Mouse (Mus musculus) megakaryocyte, embryonic 14.5 days (primary cell): ENCODE data around the gene Pi4k2a.

Experiments used
- FLI1 ChIP-seq: IDR thresholded peaks from 2 replicates; pipeline ENCODE4 v1.6.1; 2012; ENCODE audit warnings: low read length, inconsistent platforms, mixed read lengths
- GATA1 ChIP-seq: IDR thresholded peaks from 3 replicates; pipeline ENCODE4 v1.6.1; 2012; ENCODE audit warnings: mixed read lengths, low read length, inconsistent platforms, borderline replicate concordance

DNA sequence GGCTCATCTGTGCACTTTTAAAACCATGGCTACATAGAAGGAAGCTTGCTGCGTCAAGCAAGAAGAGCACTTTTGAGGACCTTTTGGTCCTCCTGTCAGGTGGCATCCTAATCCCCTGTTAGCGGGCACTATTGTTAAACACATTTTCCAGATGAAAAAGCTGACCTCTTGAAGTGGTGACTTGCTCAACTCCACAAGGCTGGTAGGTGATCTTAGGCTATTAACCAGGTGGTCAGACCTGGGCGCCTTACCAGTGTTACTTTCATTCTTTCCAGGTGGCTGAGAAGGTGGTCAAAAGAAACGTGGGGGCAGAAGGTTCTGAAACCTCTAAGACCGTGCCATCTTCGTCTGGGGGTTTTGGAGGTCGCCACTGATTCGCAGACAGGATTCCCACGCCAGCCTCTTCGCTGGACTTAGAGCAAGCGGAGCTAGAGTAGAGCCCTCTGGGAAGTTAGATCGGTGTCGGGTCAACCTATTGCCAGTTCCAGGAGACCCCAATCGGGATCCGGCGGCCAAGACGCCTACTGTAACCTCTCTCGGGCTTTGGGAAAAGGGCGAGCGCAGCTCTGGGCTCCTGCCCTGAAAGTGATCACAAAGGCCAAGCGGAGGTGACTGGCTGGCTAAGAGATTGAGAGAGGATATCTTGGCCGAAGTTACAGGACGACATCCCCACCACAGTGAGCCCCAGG is 37.9 kb downstream of the Pi4k2a start:
- TF ChIP-seq GATA1 (no peak), FLI1 (no peak)
